Mouse (Mus musculus) testis, adult 2 months (tissue): ENCODE measurements around the gene Ints3. TPM values are rescaled to one million over a fixed set of nuclear protein-coding genes. Genes with fewer than 3 reads are reported as not detected.

Source experiments
- H3K27ac ChIP-seq: fragments of 200-500 bp; 2 replicates; pipeline ENCODE4 v1.5.1; 2012; ENCODE audit warnings: low read depth, low read length; ENCODE audit not compliant: control insufficient read depth, insufficient read depth
- H3K27me3 ChIP-seq: fragments of 200-500 bp; 2 replicates; pipeline ENCODE4 v1.6.1; 2012; ENCODE audit warnings: mild to moderate bottlenecking, low read length, moderate library complexity; ENCODE audit not compliant: control insufficient read depth, insufficient read depth
- H3K36me3 ChIP-seq: fragments of 200-500 bp; 2 replicates; pipeline ENCODE4 v1.6.1; 2012; ENCODE audit warnings: mild to moderate bottlenecking, low read length; ENCODE audit not compliant: control insufficient read depth, insufficient read depth
- H3K4me1 ChIP-seq: fragments of 200-500 bp; 2 replicates; pipeline ENCODE4 v1.6.1; 2012; ENCODE audit warnings: low read length; ENCODE audit not compliant: control insufficient read depth, insufficient read depth
- H3K4me3 ChIP-seq: fragments of 200-500 bp; 2 replicates; pipeline ENCODE4 v1.5.1; 2012; ENCODE audit warnings: low read depth, mild to moderate bottlenecking, low read length, moderate library complexity, mixed read lengths; ENCODE audit not compliant: control insufficient read depth
- CTCF ChIP-seq: fragments of 200-500 bp; IDR thresholded peaks from 2 replicates; pipeline ENCODE4 v1.5.1; 2012; ENCODE audit warnings: low read depth, mild to moderate bottlenecking, inconsistent platforms, low read length, moderate library complexity; ENCODE audit not compliant: control insufficient read depth, insufficient read depth, insufficient replicate concordance
- POLR2A ChIP-seq: fragments of 200-500 bp; IDR thresholded peaks from 2 replicates; pipeline ENCODE4 v1.6.1; 2012; ENCODE audit warnings: low read depth, mild to moderate bottlenecking, inconsistent platforms, low read length, moderate library complexity; ENCODE audit not compliant: control insufficient read depth
- polyA plus RNA-seq: library from polyadenylated mRNA; depleted of rRNA; stranded (reverse); fragments of >200 nt; gene quantifications from 2 replicates; pipeline ENCODE4 v1.2.3, GENCODE M21; 2012

Gene Ints3
- polyA plus RNA-seq, 1 experiment, result 19.1 TPM

- peaks cover 10% of the 10 kb centered on the region for H3K4me1 ChIP-seq
- H3K27me3 ChIP-seq, result no peaks in the 10 kb centered on the region
- no peaks in the 10 kb centered on the region for H3K36me3 ChIP-seq
- TF ChIP-seq POLR2A (no peak), CTCF (no peak)
- H3K27ac ChIP-seq, result no peak overlapping the region
- H3K4me3 ChIP-seq, result no peak overlapping the region
Observed at GRCm38 (mm10) chr3:90383690-90384089, 49.7 kb downstream of the Ints3 start.

GRCm38 (mm10) chr3:90381727-90382126 is 51.7 kb downstream of the Ints3 start:
- Histone ChIP-seq H3K27me3 (no peaks in the 10 kb centered on the region), H3K4me3 (no peak overlapping the region), H3K36me3 (no peaks in the 10 kb centered on the region), H3K27ac (peak overlapping the region; percentile 72), H3K4me1 (no peaks in the 10 kb centered on the region)
- TF ChIP-seq CTCF (no peak), POLR2A (no peak)

GRCm38 (mm10) chr3:90378496-90378895 is 54.9 kb downstream of the Ints3 start:
- TF ChIP-seq POLR2A, result no peak
- no peak for TF ChIP-seq CTCF
- no peak overlapping the region for H3K27ac ChIP-seq

GRCm38 (mm10) chr3:90376247-90376585 is 57.2 kb downstream of the Ints3 start:
- TF ChIP-seq POLR2A, result no peak
- TF ChIP-seq CTCF, result no peak
- Histone ChIP-seq H3K27ac (no peak overlapping the region), H3K27me3 (no peaks in the 10 kb centered on the region), H3K4me3 (no peak overlapping the region), H3K36me3 (no peaks in the 10 kb centered on the region), H3K4me1 (no peaks in the 10 kb centered on the region)

More at GRCm38 (mm10) chr3:90378496-90378895, 54.9 kb downstream of the Ints3 start:
- Histone ChIP-seq H3K27me3 (no peaks in the 10 kb centered on the region), H3K36me3 (no peaks in the 10 kb centered on the region), H3K4me3 (no peak overlapping the region), H3K4me1 (no peaks in the 10 kb centered on the region)

GRCm38 (mm10) chr3:90375562-90376246 is 57.7 kb downstream of the Ints3 start:
- Histone ChIP-seq H3K27ac (no peak overlapping the region), H3K4me3 (no peak overlapping the region), H3K36me3 (no peaks in the 10 kb centered on the region), H3K4me1 (no peaks in the 10 kb centered on the region), H3K27me3 (no peaks in the 10 kb centered on the region)
- TF ChIP-seq CTCF (no peak), POLR2A (no peak)

- H3K4me3 ChIP-seq, result no peak overlapping the region
Observed at GRCm38 (mm10) chr3:90374368-90374767, 59.1 kb downstream of the Ints3 start.

GRCm38 (mm10) chr3:90373432-90374028 is 59.9 kb downstream of the Ints3 start:
- H3K4me1 ChIP-seq, result no peaks in the 10 kb centered on the region
- no peaks in the 10 kb centered on the region for H3K36me3 ChIP-seq
- H3K27me3 ChIP-seq, result no peaks in the 10 kb centered on the region
- H3K4me3 ChIP-seq, result no peak overlapping the region
- H3K27ac ChIP-seq, result no peak overlapping the region
- TF ChIP-seq CTCF (peak; percentile 60; the same call in 1 of the 2 replicates), POLR2A (no peak)

More at GRCm38 (mm10) chr3:90374368-90374767, 59.1 kb downstream of the Ints3 start:
- H3K27me3 ChIP-seq, result no peaks in the 10 kb centered on the region
- TF ChIP-seq POLR2A, result no peak
- TF ChIP-seq CTCF, result no peak
- H3K36me3 ChIP-seq, result no peaks in the 10 kb centered on the region
- no peaks in the 10 kb centered on the region for H3K4me1 ChIP-seq
- H3K27ac ChIP-seq, result no peak overlapping the region

GRCm38 (mm10) chr3:90372817-90373216 is 60.6 kb downstream of the Ints3 start:
- H3K27ac ChIP-seq, result no peak overlapping the region
- no peak overlapping the region for H3K4me3 ChIP-seq
- H3K27me3 ChIP-seq, result no peaks in the 10 kb centered on the region
- TF ChIP-seq POLR2A (no peak), CTCF (no peak)
- no peaks in the 10 kb centered on the region for H3K36me3 ChIP-seq
- no peaks in the 10 kb centered on the region for H3K4me1 ChIP-seq
